Mouse (Mus musculus): ENCODE measurements around the gene Nt5m.
A peak's percentile ranks its signal among the peaks of the same experiment; 100 is the strongest.
"Not testable (repeated sequence)": the region's sequence is repeated elsewhere in the genome, so short reads cannot be mapped to it uniquely, and the experiment has no call there.

Nt5m gene

GRCm38 (mm10) chr11:59839008-59839458 lies at the start of gene Nt5m:
Gene Nt5m, plus strand, starts transcription at chr11:59839447.
- peak; percentile 96 for DNase-seq

DNA sequence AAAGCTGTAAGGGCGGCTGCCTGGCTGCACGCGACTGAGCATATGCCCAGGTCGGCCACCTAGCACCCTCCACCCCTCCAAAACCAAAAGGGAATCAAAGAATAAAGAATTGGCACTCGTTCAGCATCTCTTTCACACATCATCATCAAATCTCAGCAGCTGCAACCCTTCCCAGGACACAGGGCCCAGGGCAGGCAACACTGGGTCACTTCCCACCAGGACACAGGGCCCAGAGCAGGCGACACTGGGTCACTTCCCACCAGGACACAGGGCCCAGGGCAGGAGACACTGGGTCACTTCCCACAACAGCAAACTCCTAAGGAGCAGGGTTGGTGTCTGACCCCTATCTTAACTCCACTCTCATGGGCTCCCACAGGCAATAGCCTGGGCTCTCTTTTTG lies 45.9 kb upstream of the Nt5m start:
- DNase-seq: no peak

DNA sequence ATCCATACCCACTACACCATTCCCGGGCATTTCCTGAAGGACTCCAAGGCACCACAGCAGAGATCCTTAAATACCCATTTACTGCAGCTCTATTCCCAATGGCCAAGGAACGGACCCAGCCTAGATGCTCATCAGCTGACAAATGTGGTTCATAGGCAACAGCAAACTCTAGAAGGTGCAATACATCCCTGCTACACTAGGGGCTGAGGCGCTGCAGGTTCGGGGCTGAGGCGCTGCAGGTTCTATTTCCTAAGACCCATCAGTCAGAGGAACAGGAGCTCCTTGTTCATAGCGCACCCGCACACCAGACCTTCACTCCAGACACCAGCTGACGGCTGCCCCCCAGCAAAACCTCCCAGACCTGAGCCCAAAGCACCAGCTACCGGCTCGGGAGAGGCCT lies 38.8 kb upstream of the Nt5m start:
- no peak for DNase-seq

DNA sequence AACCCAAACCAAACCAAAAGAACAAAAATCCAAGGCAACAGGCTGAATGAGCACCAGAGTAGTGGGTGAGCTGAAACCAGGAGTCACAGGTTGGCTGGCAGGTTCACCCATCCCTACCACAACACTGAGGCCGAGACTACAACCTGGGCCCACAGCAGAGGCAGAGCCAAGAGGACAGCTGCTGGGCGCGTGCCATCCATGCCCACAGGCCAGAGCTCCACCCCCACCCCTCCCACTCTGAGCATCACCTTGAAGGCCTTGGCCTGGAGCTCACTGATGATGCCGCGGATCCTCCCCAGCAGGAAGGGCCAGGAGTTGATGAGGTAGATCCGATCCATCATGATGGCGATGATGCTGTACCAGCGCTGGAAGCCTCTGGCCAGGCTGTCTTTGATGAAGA lies 37.4 kb upstream of the Nt5m start:
- no peak for DNase-seq

DNA sequence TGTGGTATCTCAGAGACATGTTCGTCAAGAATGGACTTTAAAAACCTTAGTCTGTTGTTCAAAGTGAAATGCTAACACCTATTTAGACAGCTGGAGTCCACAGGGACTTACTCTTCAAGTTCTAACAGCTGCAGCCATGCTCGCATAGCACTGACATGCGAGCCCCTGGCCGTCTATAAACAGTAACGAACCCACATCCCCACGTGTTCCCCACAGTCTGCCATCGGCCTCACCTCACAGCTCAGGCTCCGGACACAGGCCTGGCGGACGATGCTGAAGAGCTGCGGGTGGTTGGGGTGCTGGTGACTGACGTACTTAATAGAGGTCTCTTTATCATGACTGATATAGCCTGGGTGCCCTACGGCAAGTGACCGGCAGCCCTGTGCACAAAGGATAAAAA lies 35.7 kb upstream of the Nt5m start:
- DNase-seq: no peak

- DNase-seq: no peak
Observed at GRCm38 (mm10) chr11:59804409-59805110, 34.7 kb upstream of the Nt5m start.

DNA sequence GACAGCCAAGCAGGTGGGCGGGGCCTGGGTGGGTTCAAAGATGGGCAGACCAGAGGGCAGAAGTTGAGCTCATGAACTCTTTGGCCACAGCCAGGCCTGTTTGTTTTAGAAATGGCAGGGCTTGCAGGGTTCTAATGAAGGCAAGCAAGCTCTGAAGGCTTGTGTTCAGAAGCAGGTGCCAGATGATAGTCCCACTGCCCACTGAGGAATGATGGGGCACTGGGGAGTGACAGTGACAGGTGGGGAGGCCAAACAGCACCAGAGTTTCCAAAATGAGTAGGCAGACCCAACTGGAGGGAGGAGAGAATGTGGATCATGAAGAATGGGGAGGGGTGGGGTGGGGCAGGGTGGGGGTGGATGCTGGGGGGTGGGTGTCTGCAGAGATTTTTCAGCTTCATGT lies 34.0 kb upstream of the Nt5m start:
- DNase-seq: no peak

DNA sequence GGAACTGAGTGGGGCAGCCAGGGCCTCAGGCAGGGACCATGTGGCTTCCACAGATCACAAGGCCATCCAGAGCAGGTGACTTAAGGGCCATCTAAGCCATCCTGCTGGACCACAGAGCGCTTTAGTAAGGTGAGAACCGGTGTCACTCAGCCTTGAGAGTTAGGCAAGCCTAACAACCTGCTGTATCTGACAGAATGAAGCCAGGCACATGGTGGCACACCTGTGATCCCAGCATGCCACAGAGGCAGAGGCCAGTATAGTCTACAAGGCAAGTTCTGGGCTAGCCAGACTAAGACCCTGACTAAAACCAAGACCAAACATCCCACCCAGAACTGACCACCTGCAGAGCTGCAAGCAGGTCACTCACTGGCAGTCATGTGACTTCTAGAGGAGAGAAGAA lies 33.6 kb upstream of the Nt5m start:
- DNase-seq: no peak

- no peak for DNase-seq
Observed at GRCm38 (mm10) chr11:59808170-59808960, 30.9 kb upstream of the Nt5m start.

DNA sequence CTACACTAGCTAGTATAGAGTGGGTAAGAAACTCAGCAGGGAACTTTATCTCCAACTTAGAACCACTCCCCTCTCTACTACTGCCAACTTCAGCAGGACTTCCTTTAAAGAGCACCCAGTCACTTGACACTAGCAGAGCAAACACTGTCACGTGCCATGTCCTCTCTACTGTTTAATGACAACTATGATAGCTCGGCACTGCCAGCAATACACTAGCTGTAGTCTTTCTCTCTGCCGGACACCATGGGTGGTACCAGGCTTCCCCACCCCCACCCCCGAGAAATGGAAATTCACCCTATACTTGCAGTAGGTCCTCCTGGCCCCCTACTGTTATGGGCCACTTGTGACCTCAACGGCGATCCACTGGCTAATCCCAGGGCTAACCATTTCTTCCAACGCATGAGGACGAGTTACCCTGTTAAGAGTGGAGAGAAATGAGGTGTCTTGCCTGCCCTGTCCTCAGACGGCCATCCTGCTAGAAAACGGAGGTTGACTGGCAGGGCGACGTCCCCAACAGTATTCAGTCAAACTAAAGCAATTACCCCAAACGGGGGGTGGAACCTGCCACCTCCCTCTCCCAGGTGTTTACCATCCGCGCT lies 30.1 kb upstream of the Nt5m start:
- DNase-seq: peak; percentile 67

DNA sequence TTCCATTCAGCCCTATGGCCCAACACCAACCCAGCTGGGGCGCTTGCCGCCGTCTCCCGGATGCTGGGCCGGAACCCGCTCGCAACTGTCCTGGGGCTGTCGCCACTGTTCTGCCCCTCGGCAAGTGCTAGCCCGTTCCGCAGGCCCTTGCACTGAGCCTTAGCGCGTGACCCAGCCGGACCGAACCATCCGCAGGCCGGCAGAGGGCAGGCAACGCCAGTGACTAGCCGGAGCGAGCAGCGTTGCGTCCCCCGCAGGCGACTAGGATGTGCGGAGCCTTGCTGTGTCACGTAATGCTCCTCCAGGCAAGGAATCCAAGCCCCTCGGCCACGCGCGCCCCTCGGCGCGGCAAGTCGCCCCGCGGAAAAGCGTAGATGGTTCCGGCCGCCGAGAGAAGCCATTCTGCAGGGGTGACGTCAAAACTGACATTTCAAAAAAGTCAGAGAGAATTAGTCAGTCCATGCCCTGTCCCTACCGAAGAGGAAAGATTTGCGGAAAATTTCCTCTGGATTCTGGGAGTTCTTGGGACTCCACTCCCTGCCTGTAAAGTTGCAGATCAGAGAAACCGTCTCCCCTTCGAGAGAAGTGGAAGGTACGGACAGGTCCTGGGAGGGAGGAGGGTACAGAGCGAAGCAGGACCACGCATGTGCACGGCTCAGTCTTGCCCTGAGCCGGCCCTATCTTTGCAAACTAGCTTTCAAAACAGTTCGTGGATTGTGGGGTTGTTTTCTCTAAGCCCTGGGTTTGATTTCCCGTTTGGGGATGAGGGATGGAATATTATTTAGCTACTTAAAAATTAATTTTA lies 29.4 kb upstream of the Nt5m start, which contains the start of gene Flcn:
Gene Flcn, minus strand, starts transcription at position 347 of the 805 bp plus-strand sequence.
- DNase-seq: peak; percentile 90

DNA sequence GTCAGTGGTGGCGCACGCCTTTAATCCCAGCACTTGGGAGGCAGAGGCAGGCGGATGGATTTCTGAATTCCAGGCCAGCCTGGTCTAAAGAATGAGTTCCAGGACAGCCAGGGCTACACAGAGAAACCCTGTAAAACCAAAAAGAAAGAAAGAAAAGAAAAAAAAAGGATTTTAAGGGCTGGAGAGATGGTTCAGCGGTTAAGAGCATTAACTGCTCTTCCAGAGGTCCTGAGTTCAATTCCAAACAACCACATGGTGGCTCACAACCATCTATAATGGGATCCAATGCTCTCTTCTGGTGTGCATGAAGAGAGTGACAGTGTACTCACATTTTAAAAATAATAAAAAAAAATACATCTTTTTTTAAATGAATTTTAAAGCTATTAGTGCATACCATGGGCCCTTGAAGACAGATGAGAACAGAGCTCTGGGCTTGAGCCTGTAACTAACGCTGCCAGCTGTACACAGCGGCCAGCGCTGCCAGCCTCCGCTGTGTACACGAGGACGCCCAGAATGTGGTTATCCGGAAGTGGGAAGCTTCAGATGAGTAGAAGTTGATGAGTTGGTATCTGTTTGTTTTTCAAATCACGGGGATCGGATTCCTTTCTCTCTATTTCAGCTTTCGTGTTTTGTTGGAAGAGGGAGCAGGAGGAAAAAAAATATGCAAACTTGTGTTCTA lies 28.6 kb upstream of the Nt5m start:
- DNase-seq: no peak

GRCm38 (mm10) chr11:59811211-59811610 lies 28.0 kb upstream of the Nt5m start:
- DNase-seq: no peak

GRCm38 (mm10) chr11:59813276-59813675 lies 26.0 kb upstream of the Nt5m start:
- no peak for DNase-seq

- DNase-seq: no peak
Observed at GRCm38 (mm10) chr11:59814311-59814710, 24.9 kb upstream of the Nt5m start.

DNA sequence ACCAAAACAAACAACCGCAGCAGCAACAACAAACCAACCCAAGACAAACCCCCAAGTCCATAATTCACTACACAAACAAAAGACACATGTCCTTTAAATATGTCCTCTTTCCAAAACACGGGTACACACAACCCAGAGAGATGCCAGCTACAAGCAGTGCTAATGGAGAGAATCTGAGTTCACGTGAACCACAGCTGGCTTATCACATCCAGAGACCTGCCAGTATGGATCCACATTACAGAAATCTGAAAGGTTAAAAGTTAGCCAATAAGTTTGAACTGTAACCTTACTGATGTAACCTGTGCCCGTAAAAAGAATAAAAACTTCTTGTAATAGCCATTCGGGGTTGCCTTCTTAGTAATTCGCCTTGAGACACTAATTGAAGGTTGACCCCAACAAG lies 24.3 kb upstream of the Nt5m start:
- no peak for DNase-seq

- no peak for DNase-seq
Observed at GRCm38 (mm10) chr11:59815482-59816065, 23.7 kb upstream of the Nt5m start.

- no peak for DNase-seq
Observed at GRCm38 (mm10) chr11:59817916-59818315, 21.3 kb upstream of the Nt5m start.

- DNase-seq: no peak
Observed at GRCm38 (mm10) chr11:59821625-59822024, 17.6 kb upstream of the Nt5m start.

- DNase-seq: not testable (repeated sequence)
Observed at GRCm38 (mm10) chr11:59837789-59838188, 1.5 kb upstream of the Nt5m start.

DNA sequence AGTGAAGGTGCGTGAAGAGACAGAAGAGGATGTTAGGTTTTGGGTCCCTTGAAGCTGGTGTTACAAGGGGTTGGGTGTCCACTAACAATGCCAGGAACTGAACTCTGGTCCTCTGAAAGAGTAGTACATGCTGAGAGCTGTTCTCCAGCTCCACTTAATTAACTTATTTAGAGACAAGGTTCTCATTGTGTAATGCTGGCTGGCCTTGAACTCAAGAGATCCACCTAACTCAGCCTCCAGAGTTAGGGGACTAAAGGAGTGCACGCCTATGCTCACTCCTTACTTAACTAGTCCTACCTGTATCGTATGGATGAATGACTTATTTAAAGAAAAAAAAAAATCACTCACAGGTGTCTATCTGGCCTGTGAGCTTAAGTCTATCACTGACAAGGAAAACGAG lies 821 bp upstream of the Nt5m start:
- no peak for DNase-seq

Measured in kidney, postnatal 14 days (tissue).